Mouse (Mus musculus): ENCODE results near the gene Llgl2. TPM values are rescaled to one million over a fixed set of nuclear protein-coding genes. Genes with fewer than 3 reads are reported as not detected.

Gene Llgl2
- total RNA-seq, 2 experiments from 2014 or later: 15.0 to 18.2 TPM

DNA sequence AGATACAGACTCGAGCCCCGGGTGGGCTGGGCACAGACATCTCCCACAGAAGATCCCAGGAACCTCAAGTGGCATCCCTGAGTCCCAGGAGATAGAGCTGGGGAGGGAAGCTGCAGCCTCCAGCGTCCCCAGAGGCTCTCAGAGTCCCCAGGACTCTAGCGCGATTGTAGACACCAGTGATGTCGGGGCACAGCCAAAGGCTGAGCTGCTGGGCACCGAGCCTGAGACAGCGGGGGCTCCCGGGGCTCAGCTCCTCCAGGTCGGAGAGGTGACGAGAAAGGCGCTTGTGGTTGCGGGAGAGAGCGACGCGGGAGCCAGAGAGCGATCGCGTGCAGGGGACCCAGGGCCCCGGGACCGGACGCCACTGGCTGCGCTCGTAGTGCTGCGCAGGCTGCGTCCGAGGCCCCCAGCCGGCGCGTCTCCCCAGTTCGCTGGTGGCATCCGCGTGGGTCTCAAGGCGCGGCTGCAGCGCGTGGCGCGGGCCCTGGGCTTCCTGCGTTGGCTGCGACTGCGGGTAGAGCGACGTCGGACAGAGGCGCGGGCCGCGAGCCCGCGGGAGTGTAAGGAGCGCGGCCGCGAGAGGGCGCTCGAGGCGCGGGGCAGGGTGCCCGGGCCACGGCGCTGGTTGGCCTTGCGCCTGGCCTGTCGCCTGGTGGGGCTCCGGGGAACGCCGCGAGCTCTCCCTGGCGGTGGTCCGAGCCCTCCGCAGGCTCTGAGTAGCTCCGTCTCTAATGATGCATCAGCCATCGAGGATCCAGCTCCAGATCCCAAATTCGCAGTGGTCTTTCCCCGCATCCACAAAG is 35.5 kb downstream of the Llgl2 start:
- intact Hi-C loops (cut with DNase I): loop anchor here (2.0 kb wide), 2 partner anchors 45 to 137 kb away; partner anchors contain the start of gene Tsen54
- DNase-seq: peak; percentile 96 to 97

DNA sequence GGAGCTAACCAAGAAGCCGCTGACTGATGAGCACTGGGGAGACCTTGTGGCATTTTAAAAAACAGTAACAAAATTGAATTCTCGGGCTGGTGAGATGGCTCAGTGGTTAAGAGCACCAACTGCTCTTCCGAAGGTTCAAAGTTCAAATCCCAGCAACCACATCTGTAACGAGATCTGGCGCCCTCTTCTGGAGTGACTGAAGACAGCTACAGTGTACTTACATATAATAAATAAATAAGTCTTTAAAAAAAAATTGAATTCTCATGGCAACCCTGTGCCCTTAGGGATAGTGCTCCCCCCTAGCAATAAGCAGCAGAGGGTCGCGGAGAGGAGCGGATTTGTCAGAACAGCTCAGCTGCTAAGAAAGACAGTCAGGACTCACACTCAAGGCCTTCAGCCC is 40.0 kb downstream of the Llgl2 start:
- intact Hi-C loops (cut with DNase I): no loop called here
- DNase-seq: no peak

DNA sequence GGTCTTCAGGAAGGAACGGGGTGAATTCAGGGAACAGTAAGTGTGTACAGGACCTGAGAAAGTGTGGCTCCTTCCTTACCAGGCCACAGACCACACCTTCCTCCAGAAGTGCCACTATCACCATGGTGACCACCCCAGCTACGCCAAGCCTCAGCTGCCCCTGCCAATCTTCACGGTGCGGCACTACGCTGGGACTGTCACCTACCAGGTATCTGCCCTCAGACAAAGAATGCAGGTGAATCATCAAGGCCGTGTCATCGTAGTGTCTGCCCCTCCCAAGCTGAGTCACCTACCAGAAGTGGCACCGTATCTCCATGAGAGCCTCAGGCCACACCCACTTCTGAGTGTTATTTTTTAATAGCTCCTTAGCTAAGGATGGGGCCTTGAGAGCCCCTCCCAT is 45.5 kb downstream of the Llgl2 start:
- no peak for DNase-seq
- intact Hi-C loops (cut with DNase I): no loop called here

DNA sequence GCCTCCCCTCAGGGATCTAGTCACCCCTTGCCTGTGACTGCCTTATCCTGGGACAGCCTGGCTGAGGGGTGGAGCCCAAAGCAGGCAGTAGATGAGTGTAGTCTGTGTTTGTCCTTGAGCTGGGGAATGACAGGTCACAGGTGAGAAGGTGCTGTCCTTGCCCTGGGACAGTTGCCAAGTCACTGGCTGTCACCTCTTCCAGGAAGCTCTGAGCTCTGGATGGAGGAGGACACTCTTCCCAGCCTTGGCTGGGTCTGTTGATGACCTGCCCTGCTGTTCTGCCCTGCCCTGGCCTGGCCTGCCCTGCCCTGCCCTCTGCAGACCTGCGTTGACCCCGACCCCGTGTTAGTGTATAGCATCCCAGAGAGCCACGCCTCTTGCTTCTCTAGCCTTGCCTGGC is 48.6 kb downstream of the Llgl2 start:
- DNase-seq: no peak
- intact Hi-C loops (cut with DNase I): no loop called here

DNA sequence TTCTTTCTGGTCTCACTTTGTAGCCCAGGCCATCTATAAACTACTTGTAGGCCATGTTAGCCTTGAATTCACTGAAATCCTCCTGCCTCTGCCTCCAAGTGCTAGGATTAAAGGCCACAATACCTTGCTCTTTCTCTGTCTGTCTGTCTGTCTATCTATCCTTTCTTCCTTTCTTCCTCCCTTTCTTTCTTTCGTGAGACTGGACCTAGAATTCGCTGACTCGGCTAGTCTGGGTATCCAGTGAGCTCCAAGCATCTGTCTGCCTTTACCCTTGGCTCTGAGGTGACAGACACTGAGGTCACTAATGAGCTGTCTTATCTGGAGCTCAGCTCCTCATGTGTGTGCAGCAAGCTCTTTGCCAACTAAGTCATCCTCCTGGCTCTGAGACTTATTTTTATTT is 52.1 kb downstream of the Llgl2 start:
- no peak for DNase-seq
- intact Hi-C loops (cut with DNase I): no loop called here

DNA sequence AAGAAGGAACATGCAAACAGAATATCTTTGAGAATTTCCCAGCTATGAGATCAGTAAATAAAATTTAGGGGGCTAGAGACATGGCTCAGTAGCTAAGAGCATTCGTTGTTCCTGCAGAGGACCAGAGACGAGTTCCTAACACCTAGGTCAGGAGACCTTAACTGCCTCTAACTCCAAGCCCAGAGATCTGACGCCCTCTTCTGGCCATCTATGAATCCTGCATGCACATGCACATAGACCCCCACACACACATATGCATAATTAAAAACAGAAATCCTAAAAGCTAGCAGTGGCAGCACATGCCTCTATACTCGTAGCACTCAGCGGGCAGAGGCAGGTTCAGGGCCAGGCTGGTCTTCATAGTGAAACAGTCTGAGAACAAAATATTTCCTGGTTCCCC is 52.6 kb downstream of the Llgl2 start:
- intact Hi-C loops (cut with DNase I): no loop called here
- DNase-seq: no peak

DNA sequence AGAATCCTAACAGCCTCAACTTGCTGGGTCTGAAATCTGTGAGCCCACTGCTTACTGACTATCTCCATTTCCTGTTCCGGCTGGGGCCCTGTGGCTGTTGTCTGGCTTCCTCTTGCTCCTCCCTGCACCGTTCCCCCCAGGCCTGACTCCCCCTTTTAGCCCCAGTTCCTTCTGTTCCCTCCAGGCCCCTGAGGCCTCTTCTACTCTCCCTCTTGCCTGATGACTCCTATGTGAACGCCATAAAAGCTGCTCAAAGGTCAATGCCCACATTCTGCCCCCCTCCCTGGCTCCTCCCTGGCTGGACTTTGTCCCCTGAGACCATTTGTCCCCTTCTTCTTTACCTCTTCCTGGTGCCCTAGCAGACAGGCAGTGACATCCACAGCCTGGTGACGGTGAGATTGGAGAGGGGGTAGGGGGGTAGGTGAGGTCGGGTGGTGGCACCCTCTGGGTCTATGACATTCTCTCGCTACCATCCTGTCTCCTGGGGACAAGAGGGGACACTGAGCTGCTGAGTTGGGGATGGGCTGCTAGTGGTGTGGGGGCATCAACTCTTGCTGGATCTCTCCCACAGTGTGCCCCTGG is 53.4 kb downstream of the Llgl2 start:
- DNase-seq: no peak
- intact Hi-C loops (cut with DNase I): no loop called here

DNA sequence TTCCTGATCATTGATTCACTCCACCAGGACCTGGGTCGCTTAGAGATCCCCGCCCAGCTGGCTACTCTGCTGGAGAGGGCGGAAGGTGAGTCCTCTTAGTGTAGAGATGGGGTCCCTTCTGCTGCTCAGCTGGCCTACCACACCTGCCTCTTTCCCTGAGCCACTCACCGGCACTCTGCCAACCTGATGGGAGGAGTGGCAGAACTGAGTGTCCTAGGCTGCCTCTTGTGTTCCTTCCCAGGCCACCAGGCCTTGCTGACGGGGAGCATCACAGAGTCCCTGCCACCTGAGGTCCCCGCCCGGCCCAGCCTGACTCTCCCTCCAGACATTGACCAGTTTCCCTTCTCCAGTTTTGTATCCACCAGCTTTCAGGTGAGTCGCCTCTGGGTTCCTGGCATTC is 54.2 kb downstream of the Llgl2 start:
- DNase-seq: no peak
- intact Hi-C loops (cut with DNase I): no loop called here

DNA sequence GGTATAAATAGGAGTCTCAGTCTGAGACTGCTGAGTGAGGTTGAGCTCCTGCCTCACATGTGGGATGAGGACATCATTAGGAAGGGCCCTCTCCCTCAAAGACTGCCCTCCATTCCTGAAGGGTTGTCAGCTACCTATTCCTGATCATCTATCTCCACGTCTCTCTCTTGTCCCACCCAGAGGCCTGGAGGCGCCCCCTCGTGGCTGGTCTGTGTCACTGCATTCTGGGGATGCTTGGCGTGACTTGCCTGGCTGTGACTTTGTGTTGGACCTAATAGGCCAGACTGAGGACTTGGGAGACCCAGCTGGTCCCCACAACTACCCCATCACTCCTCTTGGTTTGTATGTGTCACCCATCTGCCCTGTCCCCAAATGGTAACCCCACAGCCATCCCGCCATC is 57.2 kb downstream of the Llgl2 start:
- intact Hi-C loops (cut with DNase I): no loop called here
- peak in 1 of 2 experiments; percentile 30 for DNase-seq

DNA sequence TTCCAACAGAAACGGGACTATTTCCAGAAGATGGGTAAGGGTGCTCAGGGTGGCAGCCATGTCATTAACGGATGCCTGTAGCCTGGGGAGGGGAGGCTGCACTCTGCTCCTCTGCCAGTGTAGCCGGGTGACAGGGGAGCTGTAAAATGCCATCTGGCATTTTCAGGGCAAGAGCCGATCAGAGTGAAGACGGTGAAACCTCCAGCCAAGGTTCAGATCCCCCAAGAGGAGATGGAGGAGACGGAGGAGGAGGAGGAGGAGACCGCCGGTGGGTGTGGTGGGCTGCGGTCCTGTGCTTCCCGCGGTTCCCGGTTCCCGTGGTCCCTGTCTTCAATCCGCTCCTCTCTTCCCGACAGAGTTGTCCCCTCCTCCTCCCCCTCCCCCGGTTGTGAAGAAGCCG is 59.4 kb downstream of the Llgl2 start:
- no peak for DNase-seq
- intact Hi-C loops (cut with DNase I): no loop called here

DNA sequence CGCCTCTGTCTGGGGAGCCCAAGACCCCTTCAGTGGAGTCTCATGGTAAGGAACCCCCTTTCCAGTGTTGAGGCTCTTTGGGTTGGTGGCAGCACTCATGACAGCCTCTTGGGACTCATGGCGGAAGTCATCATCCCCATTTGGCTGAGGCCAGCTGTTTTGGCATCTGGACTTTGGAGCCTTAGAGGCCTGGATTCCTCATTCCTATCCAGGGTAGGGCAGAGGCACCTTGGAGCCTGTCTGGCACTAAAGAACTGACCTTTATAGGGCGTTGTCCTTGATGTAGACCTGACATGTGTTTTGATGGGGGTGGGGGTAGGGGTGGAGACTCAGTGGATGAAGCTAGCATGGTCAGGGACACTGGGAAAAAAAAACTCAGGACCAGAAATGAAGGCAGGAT is 60.5 kb downstream of the Llgl2 start:
- intact Hi-C loops (cut with DNase I): no loop called here

DNA sequence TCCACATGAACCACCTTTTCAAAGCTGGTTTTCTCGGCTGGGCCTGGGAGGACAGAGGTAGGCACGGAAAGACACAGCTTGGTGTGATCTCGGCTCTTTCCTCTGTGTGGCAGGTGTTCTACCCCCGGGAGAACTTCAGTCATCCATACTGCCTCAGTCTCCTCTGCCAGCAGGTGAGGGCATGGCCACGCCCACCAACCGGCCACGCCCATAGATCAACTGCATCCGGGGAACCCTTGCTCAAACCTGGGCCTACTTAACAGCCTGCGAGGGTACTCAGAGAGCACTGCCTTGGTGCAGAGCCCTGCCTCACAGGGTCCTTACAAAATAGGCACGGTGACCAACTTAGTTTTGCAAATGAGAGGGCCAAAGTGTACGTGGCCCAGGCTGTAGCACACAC is 61.4 kb downstream of the Llgl2 start:
- no peak for DNase-seq
- intact Hi-C loops (cut with DNase I): no loop called here

More for the DNA sequence above, 60.5 kb downstream of the Llgl2 start:
- no peak for DNase-seq

DNA sequence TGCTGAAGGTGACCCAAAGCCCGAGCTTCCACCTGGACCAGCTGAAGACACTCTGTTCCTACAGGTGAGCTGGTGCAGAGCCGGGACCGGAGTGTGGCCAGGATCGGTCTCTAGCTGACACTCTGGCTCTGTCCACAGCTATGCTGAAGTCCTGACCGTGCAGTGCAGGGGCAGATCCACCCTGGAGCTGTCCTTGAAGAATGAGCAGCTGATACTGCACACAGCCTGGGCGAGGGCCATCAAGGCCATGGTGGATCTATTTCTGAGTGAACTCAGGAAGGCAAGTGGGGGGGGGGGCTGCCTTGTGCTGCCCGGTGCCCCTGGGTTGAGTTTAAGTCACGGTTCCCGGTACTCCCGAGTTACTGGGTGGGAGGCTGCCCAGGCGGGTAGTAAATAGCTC is 62.6 kb downstream of the Llgl2 start:
- intact Hi-C loops (cut with DNase I): no loop called here
- no peak for DNase-seq

DNA sequence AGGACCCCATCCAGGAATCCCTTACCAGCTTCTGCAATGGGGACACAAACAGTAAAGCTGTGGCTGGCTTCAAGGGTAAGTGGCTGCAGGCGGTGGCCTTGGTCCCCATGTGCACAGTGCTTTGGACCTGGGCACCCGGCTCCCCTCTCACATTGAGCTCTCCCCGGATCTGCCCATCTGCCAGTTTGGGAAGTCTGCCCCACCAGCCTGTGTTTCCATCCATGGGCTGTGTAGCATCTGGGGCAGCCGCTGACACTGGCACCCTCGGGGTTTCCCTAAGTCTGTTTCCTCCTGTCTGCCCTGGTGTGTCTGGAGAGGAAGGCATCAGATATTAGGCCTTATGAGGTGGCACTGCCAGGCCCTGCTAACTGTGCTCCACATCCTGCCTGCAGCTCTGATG is 64.2 kb downstream of the Llgl2 start:
- no peak for DNase-seq
- intact Hi-C loops (cut with DNase I): no loop called here

DNA sequence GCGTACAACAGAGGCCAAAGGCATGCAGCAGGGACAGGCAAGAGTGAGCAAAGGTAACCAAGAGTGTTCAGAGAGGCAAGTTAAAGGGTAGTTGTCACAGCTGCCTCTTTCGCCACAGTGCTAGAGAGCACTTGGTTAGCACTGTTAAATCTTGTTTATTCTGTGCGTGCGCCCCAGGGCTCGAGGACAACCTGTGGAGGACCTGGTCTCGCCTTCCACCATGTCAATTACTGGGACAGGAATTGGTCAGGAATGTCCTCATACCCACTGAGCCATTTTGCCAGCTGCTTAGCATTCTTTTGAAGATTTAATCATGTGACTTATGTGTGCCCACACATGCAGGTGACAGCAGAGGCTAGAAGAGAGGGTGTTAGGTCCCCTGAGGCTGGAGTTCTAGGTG is 65.3 kb downstream of the Llgl2 start:
- DNase-seq: no peak
- intact Hi-C loops (cut with DNase I): no loop called here

DNA sequence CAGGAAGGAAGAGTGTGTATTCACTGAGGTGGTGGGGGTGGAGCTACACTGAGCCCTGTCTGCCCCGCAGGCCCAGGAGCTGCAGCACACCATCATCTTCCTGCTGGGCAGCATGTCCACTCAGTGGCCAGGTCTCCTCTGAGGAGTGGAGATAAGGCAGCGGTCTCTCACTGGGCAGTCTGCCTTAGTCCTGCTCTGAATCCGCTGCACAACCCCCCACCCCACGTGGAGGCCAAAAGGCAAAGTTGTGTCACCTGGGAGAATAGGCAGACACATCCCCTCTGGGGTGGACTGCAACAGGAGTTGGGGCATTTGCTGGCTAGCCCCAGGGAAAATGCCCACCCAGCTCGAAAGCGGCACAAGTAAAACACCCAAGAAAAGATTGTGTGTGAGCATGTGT is 68.4 kb downstream of the Llgl2 start:
- DNase-seq: no peak
- intact Hi-C loops (cut with DNase I): no loop called here

DNA sequence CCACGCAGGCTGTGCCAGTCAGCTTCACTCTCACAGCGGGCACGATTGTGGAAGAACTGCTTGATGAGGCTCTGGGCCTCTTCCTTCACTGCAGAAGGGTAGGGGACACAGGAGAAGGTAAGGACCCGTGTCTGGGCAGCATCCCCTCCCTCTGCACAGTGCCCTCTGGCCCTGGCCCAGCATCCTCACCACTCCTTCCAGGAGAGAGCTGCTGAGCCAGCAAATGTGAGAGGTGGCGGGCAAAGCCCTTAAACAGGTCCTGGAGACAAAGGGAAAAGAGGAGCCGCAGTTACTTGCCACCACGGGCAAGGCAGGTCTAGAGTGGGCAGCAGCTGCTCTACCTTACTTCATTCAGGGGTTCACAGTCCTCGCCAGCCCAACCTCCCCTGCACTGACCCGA is 69.2 kb downstream of the Llgl2 start:
- DNase-seq: no peak

DNA sequence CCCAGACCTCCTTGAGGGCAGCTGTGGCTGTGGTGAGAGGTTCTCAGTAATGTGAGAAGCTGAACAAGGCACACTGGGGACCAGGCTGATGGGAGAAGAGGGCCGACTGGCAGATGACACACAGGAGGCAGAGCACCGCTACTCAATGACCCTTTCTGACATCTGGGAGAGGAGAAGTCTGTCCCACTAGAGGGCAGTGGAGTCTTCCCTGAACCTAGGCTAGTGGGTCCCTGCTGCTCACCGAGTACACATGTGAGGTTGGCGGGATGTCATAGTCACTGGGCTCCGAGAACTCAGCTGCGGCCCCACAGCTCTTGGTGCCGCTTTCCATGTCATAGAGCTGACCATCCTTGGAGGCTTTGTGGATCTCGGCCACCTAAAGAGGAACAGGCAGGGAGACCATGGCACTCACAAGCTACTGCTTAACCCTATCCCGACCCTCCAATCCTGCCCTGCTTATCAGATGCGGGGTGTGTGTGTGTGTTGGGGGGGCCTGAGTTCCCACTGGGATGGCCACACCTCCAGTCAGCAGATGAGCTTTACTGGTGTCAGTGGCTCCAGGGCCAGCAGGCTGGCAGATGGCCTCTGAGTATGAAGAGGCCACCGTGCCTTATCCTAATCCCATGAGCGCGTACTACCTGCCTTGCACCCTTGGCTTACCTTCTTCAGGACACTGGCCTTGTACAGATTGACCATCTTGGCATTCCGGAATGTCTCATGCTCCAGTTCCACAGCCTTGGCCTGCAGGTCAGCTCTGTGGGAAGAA is 71.1 kb downstream of the Llgl2 start:
- intact Hi-C loops (cut with DNase I): loop anchor here (2.0 kb wide), 1 partner anchor 24 kb away; no protein-coding TSS in a partner anchor
- DNase-seq: peak in 1 of 2 experiments; percentile 58

More for the DNA sequence above, 69.2 kb downstream of the Llgl2 start:
- intact Hi-C loops (cut with DNase I): no loop called here

DNA sequence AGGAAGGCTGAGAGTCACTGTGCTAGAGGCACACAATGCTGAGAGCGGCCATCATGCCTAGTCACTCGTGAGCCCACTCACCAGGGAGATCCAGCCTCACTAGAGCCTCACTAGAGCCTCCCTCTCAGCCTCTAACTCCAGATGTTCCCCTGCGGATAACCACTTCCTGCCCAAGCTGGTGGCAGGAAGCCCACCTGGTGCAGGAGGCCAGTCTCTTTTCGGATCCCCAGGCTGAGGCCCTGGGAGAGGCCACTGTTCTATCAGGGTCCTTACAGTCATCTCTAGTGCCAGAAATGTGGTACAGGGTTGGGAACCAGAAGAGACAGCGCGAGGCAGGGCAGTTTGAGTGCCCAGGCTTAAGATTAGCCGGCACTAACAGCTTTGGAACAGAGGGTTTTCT is 74.6 kb downstream of the Llgl2 start:
- intact Hi-C loops (cut with DNase I): no loop called here
- DNase-seq: no peak

DNA sequence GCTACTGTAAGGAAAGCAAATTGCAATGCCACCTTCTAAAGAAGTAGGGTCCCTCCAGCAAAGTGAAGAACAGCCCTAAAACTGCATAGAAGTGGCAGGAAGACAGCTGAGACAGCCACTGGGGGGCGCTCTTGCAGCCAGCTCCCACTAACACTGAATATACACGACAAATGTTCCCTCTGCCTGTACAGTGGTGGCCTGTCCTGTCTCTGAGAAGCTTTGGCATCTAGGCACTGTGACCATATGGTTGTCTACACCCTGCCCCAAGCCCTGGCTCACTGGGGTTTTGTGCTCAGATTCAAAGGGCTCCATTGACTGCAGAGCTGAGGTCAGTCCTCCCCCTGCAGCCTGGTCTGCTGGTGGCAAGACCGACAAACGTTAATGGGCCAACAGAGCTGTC is 75.0 kb downstream of the Llgl2 start:
- intact Hi-C loops (cut with DNase I): no loop called here
- peak; percentile 52 to 72 for DNase-seq

DNA sequence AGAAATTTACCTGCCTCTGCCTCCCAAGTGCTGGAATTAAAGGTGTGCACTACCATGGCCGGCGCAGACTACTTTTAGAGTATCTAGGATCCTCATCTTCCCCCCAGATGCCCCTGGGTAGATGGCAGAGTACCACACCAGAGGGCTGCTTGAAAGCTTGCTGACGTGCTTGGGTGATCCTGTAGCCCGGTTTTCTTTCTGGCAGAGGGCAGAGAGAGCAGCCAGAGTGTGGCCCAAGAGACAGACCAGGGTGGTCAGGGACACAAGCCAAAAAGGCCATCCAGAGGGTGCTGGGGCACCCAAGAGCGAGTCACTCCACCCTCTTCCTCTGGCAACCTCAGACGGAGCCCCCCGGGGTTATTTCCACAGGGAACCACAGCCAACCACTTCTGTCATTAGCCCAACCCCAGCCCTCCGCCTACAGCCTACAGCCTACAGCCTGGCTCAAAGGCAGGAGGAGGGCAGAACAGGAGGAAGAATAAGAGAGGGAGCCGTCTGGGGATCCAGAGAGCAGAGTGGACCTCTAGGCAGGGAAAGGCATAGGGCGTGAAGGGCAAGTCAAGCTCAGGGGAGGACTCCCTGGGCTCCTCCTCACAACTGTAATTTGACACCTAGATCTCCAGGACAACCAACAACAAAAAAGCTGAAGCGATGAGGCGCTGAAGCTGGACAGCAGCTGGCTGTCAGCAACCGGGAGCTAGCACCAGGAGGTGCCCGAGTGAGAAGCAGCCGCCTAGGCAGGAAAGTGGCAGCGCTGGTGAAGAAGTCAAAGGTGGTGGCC is 75.8 kb downstream of the Llgl2 start, which contains the start of gene Smim5:
TSS of gene Smim5 (plus strand) at position 481 of the 781 bp plus-strand sequence.
- DNase-seq: peak; percentile 59 to 73
- intact Hi-C loops (cut with DNase I): no loop called here

Measured in heart, postnatal 14 days (tissue).